Mouse (Mus musculus): ENCODE measurements around the gene Gm20388. TPM values are rescaled to one million over a fixed set of nuclear protein-coding genes. Genes with fewer than 3 reads are reported as not detected.

The Gm20388 gene
- polyA plus RNA-seq, 1 experiment from 2014 or later, result not detected

DNA sequence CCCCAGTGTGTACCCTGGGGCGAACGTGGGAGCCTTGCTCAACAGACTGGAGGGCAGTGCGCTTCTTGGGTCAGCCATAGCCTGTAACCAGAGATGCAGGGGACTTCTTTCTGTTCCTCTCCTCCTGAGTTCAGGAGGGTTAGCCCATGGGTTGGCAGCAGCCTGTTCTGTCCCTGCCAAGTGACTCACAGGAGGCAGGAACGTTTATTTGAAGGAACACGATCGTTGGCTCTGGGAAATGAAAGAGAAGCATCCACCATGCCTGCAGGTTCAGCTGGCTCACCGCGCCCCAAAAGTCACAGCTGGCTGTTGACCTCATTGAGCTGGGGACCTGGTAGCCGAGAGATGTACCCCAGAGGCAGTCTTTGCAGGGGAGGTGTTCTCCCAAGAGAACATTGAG lies 397.9 kb downstream of the Gm20388 start:
- Histone ChIP-seq H3K4me2 (ENCODE audit: low read length) (no peak overlapping the region), H3K4me1 (ENCODE audit: control insufficient read depth in 2 of 2, insufficient read depth in 2 of 2, low read length in 2 of 2) (peaks cover 13 to 25% of the 10 kb centered on the region in 2 experiments; a peak in 3 of 4 replicates), H3K9ac (ENCODE audit: low read length) (no peak overlapping the region; the same call in 1 of the 2 replicates), H3K4me3 (ENCODE audit: control insufficient read depth in 1 of 2, insufficient read depth in 1 of 2, low read depth in 1 of 2, low read length in 2 of 2) (no peak overlapping the region), H3K27me3 (ENCODE audit: control insufficient read depth, insufficient read depth, low read length) (peaks cover 13% of the 10 kb centered on the region), H3K27ac (replicated peaks in 1 of 2; ENCODE audit: control insufficient read depth in 1 of 2, insufficient read depth in 1 of 2, low read depth in 2 of 2, low read length in 2 of 2) (no peak overlapping the region), H3K9me3 (ENCODE audit: control insufficient read depth, low read length) (no peaks in the 10 kb centered on the region), H3K36me3 (ENCODE audit: control insufficient read depth, insufficient read depth, low read length) (no peaks in the 10 kb centered on the region)
- 56% methylated on average over 9 of the region's 9 CpGs for WGBS
- no peak for ATAC-seq (ENCODE audit: insufficient number of reproducible peaks, insufficient read depth, low FRiP score, low read depth)

DNA sequence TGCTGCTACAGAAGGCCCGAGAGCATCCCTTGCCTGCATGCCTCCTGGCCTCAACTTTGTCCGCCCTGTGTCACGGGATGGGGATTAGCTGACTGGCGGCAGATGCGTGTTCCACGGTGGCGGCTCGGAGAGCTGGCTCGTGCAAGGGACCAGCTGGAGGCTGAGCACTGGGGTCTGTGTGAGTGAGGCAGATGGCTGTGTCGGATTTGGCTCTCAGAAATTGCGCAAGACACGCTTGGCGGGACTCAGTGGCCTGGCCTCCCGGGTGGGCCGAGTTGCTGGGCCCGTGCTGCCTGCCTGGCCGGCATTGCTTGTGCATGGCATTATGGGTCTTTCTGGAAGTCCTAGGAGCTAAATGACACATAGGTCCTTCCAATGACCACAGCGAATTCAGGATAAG lies 398.7 kb downstream of the Gm20388 start:
- no peaks in the 10 kb centered on the region for H3K36me3 ChIP-seq (ENCODE audit: control insufficient read depth, insufficient read depth, low read length)
- no peak overlapping the region for H3K27ac ChIP-seq (replicated peaks in 1 of 2; ENCODE audit: control insufficient read depth in 1 of 2, insufficient read depth in 1 of 2, low read depth in 2 of 2, low read length in 2 of 2)
- WGBS, result 83% methylated on average over 18 of the region's 18 CpGs
- ATAC-seq (ENCODE audit: insufficient number of reproducible peaks, insufficient read depth, low FRiP score, low read depth), result no peak
- H3K9ac ChIP-seq (ENCODE audit: low read length), result no peak overlapping the region
- H3K9me3 ChIP-seq (ENCODE audit: control insufficient read depth, low read length), result no peaks in the 10 kb centered on the region
- H3K4me3 ChIP-seq (ENCODE audit: control insufficient read depth in 1 of 2, insufficient read depth in 1 of 2, low read depth in 1 of 2, low read length in 2 of 2), result no peak overlapping the region
- peaks cover 13% of the 10 kb centered on the region for H3K27me3 ChIP-seq (ENCODE audit: control insufficient read depth, insufficient read depth, low read length)
- H3K4me1 ChIP-seq (ENCODE audit: control insufficient read depth in 2 of 2, insufficient read depth in 2 of 2, low read length in 2 of 2), result peaks cover 13 to 25% of the 10 kb centered on the region in 2 experiments; a peak in 3 of 4 replicates
- no peak overlapping the region for H3K4me2 ChIP-seq (ENCODE audit: low read length)

DNA sequence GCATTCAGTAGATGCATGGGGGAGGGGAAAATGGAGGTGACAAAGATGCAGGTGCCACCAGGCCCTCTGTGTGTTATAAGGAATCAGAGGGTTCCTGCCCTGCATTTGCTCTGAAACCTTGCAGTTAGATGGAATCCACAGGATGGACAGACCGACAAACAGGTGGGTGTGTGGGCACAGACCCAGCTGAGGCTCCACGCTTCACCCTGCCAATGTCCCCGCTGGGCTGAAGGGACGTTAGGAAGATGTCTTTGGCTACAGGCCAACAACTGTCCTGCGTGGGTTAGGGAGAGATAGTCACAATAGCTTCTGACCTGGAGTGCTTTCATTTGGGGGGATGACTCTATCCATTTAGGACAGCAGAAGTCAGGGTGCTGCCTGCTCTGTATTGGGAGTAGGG lies 399.4 kb downstream of the Gm20388 start:
- H3K27ac ChIP-seq (replicated peaks in 1 of 2; ENCODE audit: control insufficient read depth in 1 of 2, insufficient read depth in 1 of 2, low read depth in 2 of 2, low read length in 2 of 2), result no peak overlapping the region

DNA sequence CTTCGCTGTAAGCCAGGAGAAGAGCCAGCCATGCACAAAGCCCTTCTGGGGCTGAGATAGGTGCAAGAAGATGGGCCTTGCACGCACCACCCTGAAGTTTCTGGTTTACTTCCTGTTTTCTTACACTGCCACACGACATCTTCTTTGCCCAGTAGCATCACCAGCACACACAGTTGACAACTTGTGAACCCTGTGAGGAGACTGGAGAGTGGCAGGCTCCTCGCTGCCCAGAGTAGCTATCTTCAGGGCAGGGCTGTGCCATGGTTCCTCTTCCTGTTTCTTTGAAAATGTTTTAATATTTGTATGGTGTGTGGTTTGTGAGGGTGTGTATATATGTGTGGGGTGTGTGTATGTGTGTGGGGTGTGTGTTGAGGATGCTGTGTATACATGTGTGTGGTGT lies 401.8 kb downstream of the Gm20388 start:
- no peaks in the 10 kb centered on the region for H3K9me3 ChIP-seq (ENCODE audit: control insufficient read depth, low read length)
- H3K4me1 ChIP-seq (ENCODE audit: control insufficient read depth in 2 of 2, insufficient read depth in 2 of 2, low read length in 2 of 2), result peaks cover 6 to 15% of the 10 kb centered on the region in 2 experiments; a peak in 3 of 4 replicates
- no peaks in the 10 kb centered on the region; the same call in 1 of the 2 replicates for H3K27me3 ChIP-seq (ENCODE audit: control insufficient read depth, insufficient read depth, low read length)
- H3K36me3 ChIP-seq (ENCODE audit: control insufficient read depth, insufficient read depth, low read length), result no peaks in the 10 kb centered on the region
- no peak overlapping the region for H3K4me3 ChIP-seq (ENCODE audit: control insufficient read depth in 1 of 2, insufficient read depth in 1 of 2, low read depth in 1 of 2, low read length in 2 of 2)
- H3K9ac ChIP-seq (ENCODE audit: low read length), result no peak overlapping the region
- WGBS, result 86% methylated on average over 4 of the region's 4 CpGs
- H3K27ac ChIP-seq (replicated peaks in 1 of 2; ENCODE audit: control insufficient read depth in 1 of 2, insufficient read depth in 1 of 2, low read depth in 2 of 2, low read length in 2 of 2), result no peak overlapping the region
- H3K4me2 ChIP-seq (ENCODE audit: low read length), result no peak overlapping the region
- ATAC-seq (ENCODE audit: insufficient number of reproducible peaks, insufficient read depth, low FRiP score, low read depth), result no peak

More for the DNA sequence above, 399.4 kb downstream of the Gm20388 start:
- H3K4me1 ChIP-seq (ENCODE audit: control insufficient read depth in 2 of 2, insufficient read depth in 2 of 2, low read length in 2 of 2), result peaks cover 13 to 25% of the 10 kb centered on the region in 2 experiments; a peak in 3 of 4 replicates
- WGBS, result 50% methylated on average over 5 of the region's 5 CpGs
- peaks cover 13% of the 10 kb centered on the region for H3K27me3 ChIP-seq (ENCODE audit: control insufficient read depth, insufficient read depth, low read length)
- ATAC-seq (ENCODE audit: insufficient number of reproducible peaks, insufficient read depth, low FRiP score, low read depth), result no peak
- H3K36me3 ChIP-seq (ENCODE audit: control insufficient read depth, insufficient read depth, low read length), result no peaks in the 10 kb centered on the region
- H3K4me3 ChIP-seq (ENCODE audit: control insufficient read depth in 1 of 2, insufficient read depth in 1 of 2, low read depth in 1 of 2, low read length in 2 of 2), result no peak overlapping the region
- H3K4me2 ChIP-seq (ENCODE audit: low read length), result no peak overlapping the region
- H3K9ac ChIP-seq (ENCODE audit: low read length), result no peak overlapping the region
- H3K9me3 ChIP-seq (ENCODE audit: control insufficient read depth, low read length), result no peaks in the 10 kb centered on the region

GRCm38 (mm10) chr8:120313674-120314073 lies 403.0 kb downstream of the Gm20388 start:
- Histone ChIP-seq H3K27me3 (ENCODE audit: control insufficient read depth, insufficient read depth, low read length) (no peaks in the 10 kb centered on the region), H3K4me3 (ENCODE audit: control insufficient read depth in 1 of 2, insufficient read depth in 1 of 2, low read depth in 1 of 2, low read length in 2 of 2) (no peak overlapping the region), H3K9me3 (ENCODE audit: control insufficient read depth, low read length) (no peaks in the 10 kb centered on the region), H3K4me2 (ENCODE audit: low read length) (no peak overlapping the region), H3K36me3 (ENCODE audit: control insufficient read depth, insufficient read depth, low read length) (no peaks in the 10 kb centered on the region), H3K27ac (replicated peaks in 1 of 2; ENCODE audit: control insufficient read depth in 1 of 2, insufficient read depth in 1 of 2, low read depth in 2 of 2, low read length in 2 of 2) (no peak overlapping the region), H3K9ac (ENCODE audit: low read length) (no peak overlapping the region), H3K4me1 (ENCODE audit: control insufficient read depth in 2 of 2, insufficient read depth in 2 of 2, low read length in 2 of 2) (peaks cover under 1 to 3% of the 10 kb centered on the region in 2 experiments; a peak in 2 of 4 replicates)
- WGBS, result 74% methylated on average over 3 of the region's 3 CpGs
- no peak for ATAC-seq (ENCODE audit: insufficient number of reproducible peaks, insufficient read depth, low FRiP score, low read depth)

- WGBS, result 84% methylated on average over 5 of the region's 5 CpGs
- H3K4me2 ChIP-seq (ENCODE audit: low read length), result no peak overlapping the region
- no peak overlapping the region for H3K27ac ChIP-seq (replicated peaks in 1 of 2; ENCODE audit: control insufficient read depth in 1 of 2, insufficient read depth in 1 of 2, low read depth in 2 of 2, low read length in 2 of 2)
- no peak overlapping the region for H3K9ac ChIP-seq (ENCODE audit: low read length)
- H3K4me3 ChIP-seq (ENCODE audit: control insufficient read depth in 1 of 2, insufficient read depth in 1 of 2, low read depth in 1 of 2, low read length in 2 of 2), result no peak overlapping the region
- H3K36me3 ChIP-seq (ENCODE audit: control insufficient read depth, insufficient read depth, low read length), result no peaks in the 10 kb centered on the region
- no peaks in the 10 kb centered on the region for H3K9me3 ChIP-seq (ENCODE audit: control insufficient read depth, low read length)
- no peak for ATAC-seq (ENCODE audit: insufficient number of reproducible peaks, insufficient read depth, low FRiP score, low read depth)
- H3K4me1 ChIP-seq (ENCODE audit: control insufficient read depth in 2 of 2, insufficient read depth in 2 of 2, low read length in 2 of 2), result 0 out of 4 replicates have a peak, but pooled peaks cover 0 to 3% of the 10 kb centered on the region in 2 experiments
- no peaks in the 10 kb centered on the region for H3K27me3 ChIP-seq (ENCODE audit: control insufficient read depth, insufficient read depth, low read length)
Measured at GRCm38 (mm10) chr8:120314932-120315331, 404.3 kb downstream of the Gm20388 start.

DNA sequence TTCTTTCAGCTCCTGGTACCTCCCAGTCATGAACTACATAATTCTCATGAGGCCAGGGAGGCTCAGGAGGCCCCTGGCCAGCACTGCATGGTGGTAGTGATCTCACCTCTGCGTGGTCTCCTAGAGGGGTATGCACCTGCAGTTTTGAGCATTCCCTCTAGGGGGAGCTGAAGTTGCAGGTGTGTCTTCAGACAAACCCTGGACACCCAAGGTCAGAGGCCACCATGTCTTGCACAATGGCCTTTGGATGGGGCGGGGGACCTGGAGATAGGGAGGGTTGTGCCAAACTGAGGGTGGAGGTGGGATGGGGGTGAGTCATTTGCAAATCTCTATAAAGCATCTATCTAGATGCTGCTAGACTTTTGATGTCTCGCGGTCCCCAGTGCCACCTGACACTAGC lies 405.0 kb downstream of the Gm20388 start:
- no peak overlapping the region for H3K4me3 ChIP-seq (ENCODE audit: control insufficient read depth in 1 of 2, insufficient read depth in 1 of 2, low read depth in 1 of 2, low read length in 2 of 2)
- WGBS, result 81% methylated on average over 4 of the region's 4 CpGs

DNA sequence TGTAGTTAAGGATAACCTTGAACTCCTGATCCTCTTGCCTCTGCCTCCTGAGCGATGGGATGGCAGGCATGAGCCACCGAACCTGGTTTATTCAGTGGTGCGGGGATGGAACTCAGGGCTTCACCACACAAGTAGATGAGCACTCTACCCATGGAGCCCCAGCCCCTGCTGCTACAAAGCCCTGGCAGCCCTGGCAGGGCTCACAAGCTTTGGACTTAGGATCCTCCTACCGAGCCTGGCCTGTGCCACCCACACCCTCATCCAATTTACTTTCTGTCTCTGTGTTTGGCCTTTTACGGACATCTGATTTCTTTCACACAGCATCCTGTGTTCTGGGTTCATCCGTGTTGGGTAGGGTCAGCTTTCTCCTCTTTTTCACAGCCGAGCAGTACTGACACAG lies 406.1 kb downstream of the Gm20388 start:
- H3K9ac ChIP-seq (ENCODE audit: low read length), result no peak overlapping the region
- H3K4me2 ChIP-seq (ENCODE audit: low read length), result no peak overlapping the region
- WGBS, result 89% methylated on average over 7 of the region's 7 CpGs
- ATAC-seq (ENCODE audit: insufficient number of reproducible peaks, insufficient read depth, low FRiP score, low read depth), result no peak
- no peaks in the 10 kb centered on the region for H3K9me3 ChIP-seq (ENCODE audit: control insufficient read depth, low read length)
- no peak overlapping the region for H3K27ac ChIP-seq (replicated peaks in 1 of 2; ENCODE audit: control insufficient read depth in 1 of 2, insufficient read depth in 1 of 2, low read depth in 2 of 2, low read length in 2 of 2)
- no peaks in the 10 kb centered on the region for H3K36me3 ChIP-seq (ENCODE audit: control insufficient read depth, insufficient read depth, low read length)
- H3K4me3 ChIP-seq (ENCODE audit: control insufficient read depth in 1 of 2, insufficient read depth in 1 of 2, low read depth in 1 of 2, low read length in 2 of 2), result no peak overlapping the region
- H3K4me1 ChIP-seq (ENCODE audit: control insufficient read depth in 2 of 2, insufficient read depth in 2 of 2, low read length in 2 of 2), result 0 out of 4 replicates have a peak, but pooled peaks cover 0 to 3% of the 10 kb centered on the region in 2 experiments
- no peaks in the 10 kb centered on the region for H3K27me3 ChIP-seq (ENCODE audit: control insufficient read depth, insufficient read depth, low read length)

More for the DNA sequence above, 405.0 kb downstream of the Gm20388 start:
- Histone ChIP-seq H3K27ac (replicated peaks in 1 of 2; ENCODE audit: control insufficient read depth in 1 of 2, insufficient read depth in 1 of 2, low read depth in 2 of 2, low read length in 2 of 2) (no peak overlapping the region), H3K27me3 (ENCODE audit: control insufficient read depth, insufficient read depth, low read length) (no peaks in the 10 kb centered on the region), H3K9me3 (ENCODE audit: control insufficient read depth, low read length) (no peaks in the 10 kb centered on the region), H3K4me2 (ENCODE audit: low read length) (no peak overlapping the region), H3K36me3 (ENCODE audit: control insufficient read depth, insufficient read depth, low read length) (no peaks in the 10 kb centered on the region), H3K9ac (ENCODE audit: low read length) (no peak overlapping the region), H3K4me1 (ENCODE audit: control insufficient read depth in 2 of 2, insufficient read depth in 2 of 2, low read length in 2 of 2) (0 out of 4 replicates have a peak, but pooled peaks cover 0 to 3% of the 10 kb centered on the region in 2 experiments)
- no peak for ATAC-seq (ENCODE audit: insufficient number of reproducible peaks, insufficient read depth, low FRiP score, low read depth)

Data from heart, embryonic 14.5 days (tissue).